Mouse (Mus musculus) frontal cortex, postnatal 25 days (tissue): ENCODE measurements around the gene Nt5e.

Experiments used
- DNase-seq, 2 experiments: peaks; one replicate each; pipeline ENCODE4 v3.0.0; 2022; ENCODE audit warnings: low spot score in 2 of 2

Gene Nt5e

GRCm38 (mm10) chr9:88344424-88344823 is 17.4 kb downstream of the Nt5e start:
- no peak for DNase-seq

GRCm38 (mm10) chr9:88346857-88347256 is 19.9 kb downstream of the Nt5e start:
- no peak for DNase-seq

GRCm38 (mm10) chr9:88348623-88349022 is 21.6 kb downstream of the Nt5e start:
- DNase-seq, result no peak

- DNase-seq, result no peak
Measured at GRCm38 (mm10) chr9:88350317-88350716, 23.3 kb downstream of the Nt5e start.

GRCm38 (mm10) chr9:88351163-88351562 is 24.2 kb downstream of the Nt5e start:
- DNase-seq, result no peak

- DNase-seq, result no peak
Measured at GRCm38 (mm10) chr9:88352741-88353140, 25.7 kb downstream of the Nt5e start.

GRCm38 (mm10) chr9:88353459-88353858 is 26.5 kb downstream of the Nt5e start:
- DNase-seq, result no peak

GRCm38 (mm10) chr9:88357173-88357572 is 30.2 kb downstream of the Nt5e start:
- no peak for DNase-seq

GRCm38 (mm10) chr9:88359140-88359539 is 32.1 kb downstream of the Nt5e start:
- no peak for DNase-seq

GRCm38 (mm10) chr9:88361211-88361909 is 34.4 kb downstream of the Nt5e start:
- DNase-seq, result no peak

GRCm38 (mm10) chr9:88362055-88362850 is 35.3 kb downstream of the Nt5e start:
- no peak for DNase-seq

- DNase-seq, result no peak
Measured at GRCm38 (mm10) chr9:88363102-88363501, 36.1 kb downstream of the Nt5e start.

- no peak for DNase-seq
Measured at GRCm38 (mm10) chr9:88366308-88366707, 39.3 kb downstream of the Nt5e start.

GRCm38 (mm10) chr9:88366819-88367218 is 39.8 kb downstream of the Nt5e start:
- no peak for DNase-seq

- DNase-seq, result no peak
Measured at GRCm38 (mm10) chr9:88367322-88367721, 40.3 kb downstream of the Nt5e start.

GRCm38 (mm10) chr9:88367751-88368150 is 40.8 kb downstream of the Nt5e start:
- DNase-seq, result no peak

GRCm38 (mm10) chr9:88368476-88368875 is 41.5 kb downstream of the Nt5e start:
- no peak for DNase-seq

GRCm38 (mm10) chr9:88369666-88370065 is 42.7 kb downstream of the Nt5e start:
- no peak for DNase-seq

- DNase-seq, result no peak
Measured at GRCm38 (mm10) chr9:88371201-88371600, 44.2 kb downstream of the Nt5e start.

GRCm38 (mm10) chr9:88373001-88373400 is 46.0 kb downstream of the Nt5e start:
- DNase-seq, result no peak

- DNase-seq, result no peak
Measured at GRCm38 (mm10) chr9:88377483-88377882, 50.5 kb downstream of the Nt5e start.

- no peak for DNase-seq
Measured at GRCm38 (mm10) chr9:88379057-88379456, 52.1 kb downstream of the Nt5e start.

GRCm38 (mm10) chr9:88380076-88380475 is 53.1 kb downstream of the Nt5e start:
- DNase-seq, result no peak
